Mouse (Mus musculus) erythroblast, adult 5-6 weeks (primary cell): ENCODE measurements around the gene Col4a2. TPM values are rescaled to one million over a fixed set of nuclear protein-coding genes. Genes with fewer than 3 reads are reported as not detected.

Source experiments
- ATAC-seq: replicated peaks from 2 replicates; pipeline ENCODE4 v1.8.0; 2016; ENCODE audit warnings: moderate number of reproducible peaks, mild to moderate bottlenecking, moderate TSS enrichment, inconsistent platforms; ENCODE audit not compliant: poor library complexity, low FRiP score, severe bottlenecking
- total RNA-seq, 2 experiments: library from RNA; stranded (forward) in 1 of 2; stranded (reverse) in 1 of 2; fragments of 150-400 nt in 1 of 2; fragments of 200-764, 138-1000 nt in 1 of 2; gene quantifications; 2 replicates each; pipeline versions ENCODE4 v1.2.3 to v1.2.4; 2015 to 2017; ENCODE audit warnings: low replicate concordance in 2 of 2

Gene Col4a2
- not detected in 2 replicates for total RNA-seq (2015; ENCODE audit: low replicate concordance)
- 0.42 TPM in 1 of 2 replicates, not detected in the other for total RNA-seq (2017; ENCODE audit: low replicate concordance)

- ATAC-seq: no peak
These were observed at the start of gene Col4a2, which contains the start of gene Col4a1 for GRCm38 (mm10) chr8:11312349-11313175. TSS of gene Col4a2 (plus strand) at chr8:11312805. TSS of gene Col4a1 (minus strand) at chr8:11312826.

- no peak for ATAC-seq
These were observed 48.8 kb upstream of the Col4a2 start for GRCm38 (mm10) chr8:11263848-11264247.

GRCm38 (mm10) chr8:11265971-11266370, 46.6 kb upstream of the Col4a2 start:
- ATAC-seq: no peak

GRCm38 (mm10) chr8:11266471-11266870, 46.1 kb upstream of the Col4a2 start:
- ATAC-seq: no peak

GRCm38 (mm10) chr8:11268753-11269152, 43.9 kb upstream of the Col4a2 start:
- no peak for ATAC-seq

GRCm38 (mm10) chr8:11270826-11271225, 41.8 kb upstream of the Col4a2 start:
- no peak for ATAC-seq

GRCm38 (mm10) chr8:11272205-11272604, 40.4 kb upstream of the Col4a2 start:
- no peak for ATAC-seq

GRCm38 (mm10) chr8:11273506-11274158, 39.0 kb upstream of the Col4a2 start:
- no peak for ATAC-seq

GRCm38 (mm10) chr8:11274415-11274814, 38.2 kb upstream of the Col4a2 start:
- no peak for ATAC-seq

- ATAC-seq: no peak
These were observed 36.3 kb upstream of the Col4a2 start for GRCm38 (mm10) chr8:11276286-11276685.

GRCm38 (mm10) chr8:11277602-11278051, 35.0 kb upstream of the Col4a2 start:
- ATAC-seq: no peak

- ATAC-seq: no peak
These were observed 34.4 kb upstream of the Col4a2 start for GRCm38 (mm10) chr8:11278101-11278611.

GRCm38 (mm10) chr8:11279296-11279826, 33.2 kb upstream of the Col4a2 start:
- no peak for ATAC-seq

- ATAC-seq: no peak
These were observed 31.8 kb upstream of the Col4a2 start for GRCm38 (mm10) chr8:11280721-11281268.

- ATAC-seq: no peak
These were observed 30.5 kb upstream of the Col4a2 start for GRCm38 (mm10) chr8:11282139-11282538.

- no peak for ATAC-seq
These were observed 29.9 kb upstream of the Col4a2 start for GRCm38 (mm10) chr8:11282696-11283095.

GRCm38 (mm10) chr8:11283217-11283616, 29.4 kb upstream of the Col4a2 start:
- ATAC-seq: no peak

GRCm38 (mm10) chr8:11285437-11285836, 27.2 kb upstream of the Col4a2 start:
- no peak for ATAC-seq

GRCm38 (mm10) chr8:11287139-11287538, 25.5 kb upstream of the Col4a2 start:
- ATAC-seq: no peak

GRCm38 (mm10) chr8:11288286-11288685, 24.3 kb upstream of the Col4a2 start:
- no peak for ATAC-seq
